Mouse (Mus musculus) liver, adult 2 months (tissue): Measurements from ENCODE around the gene Gm49486.
A peak's percentile ranks its signal among the peaks of the same experiment; 100 is the strongest.

Source experiments
- CTCF ChIP-seq: fragments of 200-500 bp; IDR thresholded peaks from 2 replicates; pipeline ENCODE4 v1.5.1; 2011; ENCODE audit warnings: low read depth, low read length, control low read depth
- POLR2A ChIP-seq: fragments of 200-500 bp; IDR thresholded peaks from 2 replicates; pipeline ENCODE4 v1.6.1; 2011; ENCODE audit warnings: low read length, control low read depth; ENCODE audit not compliant: insufficient read depth; ENCODE audit errors: extremely low read depth

DNA sequence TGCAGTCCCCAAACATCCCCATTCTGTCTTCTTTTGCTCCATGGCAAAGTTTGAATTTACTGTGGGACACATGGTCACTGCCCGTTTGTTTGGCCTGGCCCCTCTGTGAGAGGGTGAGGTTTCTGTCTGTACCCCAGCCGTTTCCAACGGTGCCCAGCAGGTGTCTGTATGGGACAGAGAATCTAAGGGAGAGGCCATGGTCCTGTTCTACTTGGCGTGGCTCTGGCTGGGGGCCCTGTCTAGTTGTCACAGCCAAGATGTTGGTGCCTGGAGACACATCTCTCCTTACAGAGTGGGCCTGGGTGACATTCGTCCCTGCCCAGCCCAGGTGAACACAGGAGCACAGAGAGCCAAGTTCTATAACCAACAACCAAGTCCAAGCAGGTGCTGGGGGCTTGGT, 51.7 kb downstream of the Gm49486 start:
- TF ChIP-seq POLR2A, result no peak
- 0 out of 2 replicates have a peak, but pooled peaks have one; percentile 12 for TF ChIP-seq CTCF
